Mouse (Mus musculus) spleen, postnatal 36 days (tissue): ENCODE data around the gene Yjefn3.

Experiments
- DNase-seq, 2 experiments: peaks; one replicate each; pipeline ENCODE4 v3.0.0; 2022; ENCODE audit warnings: low spot score in 2 of 2, mixed read lengths in 1 of 2

The Yjefn3 gene

GRCm38 (mm10) chr8:69880841-69881240, 21.7 kb downstream of the Yjefn3 start:
- DNase-seq: no peak

GRCm38 (mm10) chr8:69879678-69880077, 22.8 kb downstream of the Yjefn3 start:
- no peak for DNase-seq

DNA sequence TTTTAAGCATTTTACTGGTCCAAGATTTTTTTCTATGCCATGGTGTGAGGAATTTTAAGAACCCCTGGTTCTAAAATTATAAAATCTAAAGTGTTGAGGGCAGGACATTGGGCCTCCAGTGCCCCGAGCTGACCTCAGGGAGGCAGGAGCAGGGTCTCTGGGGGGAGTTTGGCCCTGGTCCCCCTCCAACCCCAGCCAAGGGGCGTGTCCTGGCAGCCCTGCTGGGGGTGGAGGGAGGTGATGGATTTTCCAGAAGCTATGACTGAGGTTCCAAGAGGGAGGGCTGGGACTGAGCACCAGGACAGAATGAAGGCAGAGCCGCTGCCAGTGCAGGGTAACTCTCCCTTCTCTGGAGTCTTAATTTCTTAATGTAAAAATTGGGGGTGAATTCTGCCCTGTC, 24.5 kb downstream of the Yjefn3 start:
- DNase-seq: no peak

GRCm38 (mm10) chr8:69877396-69877795, 25.1 kb downstream of the Yjefn3 start:
- DNase-seq: no peak

- no peak for DNase-seq
These were observed 25.5 kb downstream of the Yjefn3 start for GRCm38 (mm10) chr8:69876967-69877366.

DNA sequence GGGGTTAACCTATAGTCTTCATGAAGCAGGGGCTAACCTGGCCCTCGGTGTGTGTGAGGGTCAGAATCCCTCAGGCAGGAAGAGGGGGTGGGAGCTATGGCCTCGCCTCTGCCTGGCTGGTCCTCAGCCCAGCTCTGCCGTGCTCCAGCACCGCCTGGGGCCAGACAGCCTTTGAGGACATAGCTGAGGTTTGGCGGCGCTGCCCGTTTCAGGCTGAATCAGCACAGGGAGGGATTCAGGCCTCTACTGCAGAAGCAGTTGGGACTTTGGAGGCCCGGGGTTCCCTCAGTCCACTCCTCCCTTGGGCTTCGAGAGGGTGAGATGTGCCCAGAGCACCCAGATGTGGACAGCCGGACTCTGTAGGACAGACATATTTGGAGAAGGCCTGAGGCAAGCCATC, 26.4 kb downstream of the Yjefn3 start:
- no peak for DNase-seq

DNA sequence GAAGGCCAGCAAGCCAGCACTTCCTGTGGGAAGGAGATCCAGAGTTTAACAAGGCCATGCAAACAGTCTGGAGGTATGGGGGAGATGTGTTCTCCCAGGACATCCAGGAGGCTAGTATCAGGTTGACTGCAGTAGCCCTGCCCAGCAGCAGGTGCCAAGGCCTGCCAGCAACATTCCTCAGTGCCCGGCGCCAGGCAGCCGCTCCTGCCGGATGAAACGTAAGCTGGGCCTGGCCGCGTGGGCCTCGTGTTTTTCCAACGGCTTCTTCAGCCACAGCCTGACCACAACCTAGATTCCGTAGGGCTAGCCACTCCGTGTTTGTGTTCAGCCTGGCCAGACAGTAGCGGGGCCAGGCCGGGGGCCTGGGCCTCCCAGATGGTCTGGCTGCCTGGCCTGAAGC, 27.9 kb downstream of the Yjefn3 start:
- no peak for DNase-seq

DNA sequence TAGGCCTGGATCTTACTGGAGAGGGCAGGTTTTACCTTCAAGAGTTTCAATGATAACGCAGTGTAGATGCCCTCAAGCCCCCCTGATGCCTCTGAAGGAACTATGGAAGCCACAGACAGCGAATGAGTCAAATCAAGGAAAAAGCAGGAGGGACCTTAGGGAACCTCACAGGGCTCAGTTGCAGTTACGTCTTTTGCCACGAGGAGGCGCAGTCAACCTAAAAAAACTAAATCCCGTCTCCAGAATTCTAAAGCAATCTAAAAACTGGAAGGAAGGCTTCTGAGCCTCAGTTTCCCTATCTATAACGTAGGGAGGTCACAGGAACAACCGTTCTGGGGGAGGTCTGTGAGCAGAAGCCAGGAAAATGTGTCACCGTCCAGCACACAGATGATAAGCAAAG, 28.4 kb downstream of the Yjefn3 start:
- peak; percentile 23 to 27 for DNase-seq

GRCm38 (mm10) chr8:69870907-69871306, 31.6 kb downstream of the Yjefn3 start:
- DNase-seq: no peak

- no peak for DNase-seq
These were observed 32.3 kb downstream of the Yjefn3 start for GRCm38 (mm10) chr8:69870003-69870765.

GRCm38 (mm10) chr8:69867696-69868326, 34.7 kb downstream of the Yjefn3 start:
- DNase-seq: no peak

DNA sequence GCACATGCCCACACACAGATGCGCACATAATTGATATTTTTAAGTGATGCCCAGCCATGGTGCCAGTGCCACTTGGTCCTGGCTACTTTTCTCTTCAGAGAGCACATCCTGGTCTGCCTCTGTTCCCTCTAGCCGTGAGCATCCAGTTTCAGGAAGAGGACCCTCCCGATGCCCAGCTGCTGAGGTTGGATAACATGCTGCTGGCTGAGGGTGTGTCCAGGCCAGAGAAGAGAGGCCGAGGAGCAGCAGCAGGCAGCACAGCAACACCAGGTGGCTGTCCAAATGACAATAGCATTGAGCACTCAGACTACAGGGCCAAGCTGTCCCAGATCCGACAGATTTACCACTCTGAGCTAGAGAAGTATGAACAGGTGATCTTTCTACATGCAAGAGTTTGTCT, 38.3 kb downstream of the Yjefn3 start:
- no peak for DNase-seq

GRCm38 (mm10) chr8:69863387-69864020, 39.0 kb downstream of the Yjefn3 start:
- DNase-seq: no peak

- no peak for DNase-seq
These were observed 41.3 kb downstream of the Yjefn3 start for GRCm38 (mm10) chr8:69861251-69861650.

DNA sequence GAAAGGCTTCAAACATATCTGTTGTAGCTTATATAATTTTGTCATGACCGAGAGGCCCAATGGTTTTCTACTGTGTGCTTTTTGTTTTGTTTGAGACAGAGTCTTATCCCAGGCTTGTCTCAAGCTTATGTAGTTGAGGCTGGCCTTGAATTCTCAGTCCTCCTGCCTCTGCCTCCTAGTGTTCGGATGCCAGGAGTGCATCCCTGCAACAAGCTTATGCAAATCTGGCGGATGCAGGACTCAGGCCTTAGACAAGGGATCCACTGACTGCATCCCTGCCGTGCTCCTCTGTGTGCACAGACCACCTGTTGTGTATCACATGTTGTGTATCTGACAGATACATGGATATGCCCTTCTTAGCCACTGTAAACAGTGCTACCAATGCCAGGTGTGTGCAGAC, 41.7 kb downstream of the Yjefn3 start:
- no peak for DNase-seq

DNA sequence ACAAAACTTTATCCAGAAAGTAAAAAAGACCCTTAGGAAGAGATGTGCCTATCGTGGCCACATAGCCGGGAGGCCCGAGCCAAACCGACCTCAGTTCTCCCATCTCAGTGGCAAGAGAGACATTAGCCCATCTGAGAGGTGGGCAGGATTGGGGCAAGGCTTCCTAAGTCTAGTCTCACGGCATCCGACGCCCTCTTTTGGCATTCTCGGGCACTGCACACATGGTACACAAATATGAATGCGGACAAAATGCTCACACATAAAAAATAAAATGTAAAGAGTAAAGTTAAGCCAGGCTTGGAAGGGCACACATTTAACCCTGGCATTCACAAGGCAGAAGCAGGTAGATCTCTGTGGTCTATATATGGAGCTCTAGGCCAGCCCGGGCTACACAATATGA, 48.6 kb downstream of the Yjefn3 start:
- DNase-seq: no peak

DNA sequence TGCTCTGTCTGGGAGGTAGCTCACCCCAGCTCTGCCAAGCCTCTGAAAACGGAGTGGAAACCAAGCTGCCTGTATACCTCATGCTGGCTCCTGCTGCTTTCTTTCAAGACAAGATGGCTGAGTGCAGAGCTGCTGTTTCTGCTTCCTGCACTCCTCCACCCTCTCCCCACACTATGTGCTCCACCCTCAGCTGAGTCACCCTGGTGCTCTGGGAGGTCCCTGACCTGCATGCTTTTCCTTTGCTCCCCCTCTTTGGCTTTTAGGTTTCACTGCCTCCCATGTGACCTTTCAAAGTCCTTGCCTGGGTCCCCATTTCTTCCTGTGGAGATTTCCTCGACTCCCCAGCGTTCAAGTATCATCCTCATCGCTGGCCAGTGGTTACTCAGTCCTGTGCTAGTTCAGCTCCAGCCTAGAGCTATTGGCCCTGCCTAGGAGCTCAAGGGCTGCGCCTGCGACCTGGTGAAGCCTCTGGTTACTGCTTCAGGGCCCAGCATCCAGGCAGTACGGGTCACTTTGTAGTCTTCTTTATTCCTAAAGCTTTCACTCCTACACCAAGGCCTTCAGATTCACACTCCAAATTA, 51.5 kb downstream of the Yjefn3 start:
- no peak for DNase-seq

DNA sequence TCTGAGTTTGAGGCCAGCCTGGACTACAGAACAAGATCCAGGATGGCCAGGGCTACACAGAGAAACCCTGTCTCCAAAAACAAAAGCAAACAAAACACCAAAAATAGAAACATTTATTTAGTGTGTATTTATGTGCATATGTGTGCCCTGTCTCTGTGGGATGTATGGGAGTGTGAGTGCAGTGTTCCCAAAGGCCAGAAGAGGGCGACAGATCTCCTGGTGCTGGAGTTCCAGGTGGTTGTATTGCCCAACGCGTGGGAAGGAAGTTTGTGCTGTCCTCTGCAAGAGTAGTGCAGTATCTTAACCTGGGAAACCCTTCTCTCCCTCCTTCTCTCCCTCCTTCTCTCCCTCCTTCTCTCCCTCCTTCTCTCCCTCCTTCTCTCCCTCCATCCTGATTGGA, 52.6 kb downstream of the Yjefn3 start:
- DNase-seq: no peak

DNA sequence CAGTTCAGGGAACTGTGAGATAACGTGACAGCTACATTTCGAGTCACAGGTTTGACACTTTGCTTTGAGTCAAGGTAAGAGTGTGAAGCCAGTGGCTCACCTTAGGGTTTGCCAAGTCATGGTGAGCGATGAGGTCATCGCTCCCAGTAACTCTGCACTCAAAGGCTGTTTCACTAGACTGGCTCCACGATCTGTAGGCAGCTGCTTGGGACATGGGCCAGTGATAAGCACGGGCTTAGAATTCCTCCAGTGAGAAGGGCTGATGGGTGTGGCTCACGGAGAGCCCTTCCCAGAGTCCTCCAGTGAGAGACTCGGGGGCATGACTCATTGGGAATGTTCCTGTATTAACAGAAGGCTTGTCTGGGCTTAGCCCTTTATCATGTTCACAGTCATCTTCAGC, 53.6 kb downstream of the Yjefn3 start:
- no peak for DNase-seq

DNA sequence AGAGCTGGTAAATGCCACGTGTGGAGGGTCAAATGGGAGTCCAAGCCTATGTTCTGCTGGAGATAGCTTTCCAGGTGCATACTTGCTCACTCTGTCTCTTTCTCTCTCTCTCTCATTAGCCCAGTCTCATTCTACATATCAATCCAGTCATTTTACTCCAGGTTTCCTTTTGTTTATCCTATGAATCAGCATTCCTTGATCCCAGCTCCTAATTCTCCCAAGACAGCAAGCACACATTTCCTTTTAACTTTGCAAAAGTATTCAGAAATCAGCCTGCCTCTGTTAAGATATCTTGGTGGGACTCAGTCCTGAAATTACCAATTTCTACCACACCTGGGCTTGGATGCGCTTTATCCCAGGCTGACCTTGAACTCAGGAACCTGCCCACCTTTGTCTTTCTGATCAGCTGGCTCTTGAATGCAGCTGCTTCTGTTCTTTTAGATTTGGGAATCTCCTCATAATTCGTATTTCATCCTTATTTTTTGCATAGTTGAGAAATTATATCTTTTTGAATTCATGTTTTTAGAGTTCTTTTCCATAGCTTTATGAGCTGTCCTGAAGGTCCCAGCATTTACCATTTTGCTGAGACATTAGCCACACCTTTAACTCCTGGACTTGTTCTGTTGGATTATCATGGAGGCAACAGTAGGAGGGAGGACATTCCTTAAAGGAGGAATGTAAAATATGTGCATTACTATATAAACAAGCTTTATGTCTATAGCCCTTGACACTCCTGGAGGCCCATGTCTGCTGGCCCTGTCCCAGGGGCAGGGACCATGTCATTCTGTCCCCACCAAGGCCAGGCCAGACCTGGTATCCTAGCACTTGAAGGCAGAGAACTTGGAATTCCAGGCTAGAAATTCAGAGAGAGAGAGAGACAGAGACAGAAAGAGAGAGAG, 55.1 kb downstream of the Yjefn3 start:
- DNase-seq: no peak
